Mouse (Mus musculus) stomach, embryonic 14.5 days (tissue): Measurements from ENCODE around the gene Apba2. TPM values are rescaled to one million over a fixed set of nuclear protein-coding genes. Genes with fewer than 3 reads are reported as not detected.

Source experiments
- ATAC-seq: fragments of 200-750 bp; cut with Nextera tagmentation; 2 replicates; pipeline ENCODE4 v1.8.0; 2017; ENCODE audit warnings: low read depth, moderate TSS enrichment; ENCODE audit not compliant: insufficient number of reproducible peaks, insufficient read depth, low FRiP score
- H3K27ac ChIP-seq: fragments of 300-500 bp; sonication (generic); 2 replicates; pipeline ENCODE4 v1.5.1; 2014; ENCODE audit warnings: mild to moderate bottlenecking, low read length, moderate library complexity, mixed read lengths
- H3K27me3 ChIP-seq: fragments of 300-500 bp; sonication (generic); 2 replicates; pipeline ENCODE4 v1.6.1; 2014; ENCODE audit warnings: low read length, control low read depth, mixed read lengths; ENCODE audit not compliant: control insufficient read depth, insufficient read depth
- H3K36me3 ChIP-seq: fragments of 300-500 bp; sonication (generic); 2 replicates; pipeline ENCODE4 v1.6.1; 2014; ENCODE audit warnings: mild to moderate bottlenecking, control low read depth, low read length, moderate library complexity, mixed read lengths; ENCODE audit not compliant: control insufficient read depth, insufficient read depth
- H3K4me1 ChIP-seq: fragments of 300-500 bp; sonication (generic); 2 replicates; pipeline ENCODE4 v1.6.1; 2014; ENCODE audit warnings: low read length, control low read depth, mixed read lengths; ENCODE audit not compliant: control insufficient read depth, insufficient read depth
- H3K4me2 ChIP-seq: fragments of 300-500 bp; sonication (generic); replicated peaks from 2 replicates; pipeline ENCODE4 v1.6.1; 2014; ENCODE audit warnings: low read depth, low read length, control low read depth
- H3K4me3 ChIP-seq: fragments of 300-500 bp; sonication (generic); 2 replicates; pipeline ENCODE4 v1.5.1; 2014; ENCODE audit warnings: low read depth, low read length, control low read depth
- H3K9ac ChIP-seq: fragments of 300-500 bp; sonication (generic); replicated peaks from 2 replicates; pipeline ENCODE4 v1.6.1; 2014; ENCODE audit warnings: low read depth, mild to moderate bottlenecking, control low read depth, low read length, moderate library complexity, mixed read lengths
- H3K9me3 ChIP-seq: fragments of 300-500 bp; sonication (generic); 2 replicates; pipeline ENCODE4 v1.6.1; 2016; ENCODE audit warnings: low read depth, low read length, control low read depth; ENCODE audit not compliant: control insufficient read depth
- WGBS: fragments of 180-500 bp; shearing (Covaris S2); extraction: QIAGEN DNeasy Blood & Tissue Kit; methylation state at CpG from one replicate; pipeline ENCODE4 v1.1.7; 2014; 5-methylcytosine and 5-hydroxymethylcytosine counted together
- polyA plus RNA-seq: library from polyadenylated mRNA; unstranded; fragments of >200 nt; fragmentation: Nextera tagmentation; extraction: Ambion mirVana; gene quantifications from 2 replicates; pipeline ENCODE4 v1.2.1, GENCODE M21; 2014

The Apba2 gene
- polyA plus RNA-seq, 1 experiment from 2014 or later: 7.6 TPM

DNA sequence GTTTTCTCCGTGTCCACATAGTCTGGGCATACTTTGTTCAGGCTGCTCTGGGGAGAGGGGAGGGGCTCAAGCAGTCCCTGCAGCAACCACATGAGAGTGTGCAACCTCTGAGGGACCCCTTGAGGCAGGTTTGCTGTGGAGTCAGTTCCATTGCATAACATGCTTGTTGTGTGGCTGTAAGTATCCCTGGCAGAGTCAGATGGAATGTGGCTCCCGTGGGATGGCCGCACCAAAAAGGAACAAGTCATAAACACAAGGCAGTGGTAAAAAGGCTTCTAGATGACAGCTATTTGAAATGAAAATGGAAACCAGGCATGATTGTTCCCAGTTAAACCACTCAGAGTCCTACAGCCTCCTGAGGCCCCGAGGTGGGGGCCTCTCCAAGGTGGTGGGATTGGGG, 69.4 kb downstream of the Apba2 start:
- Histone ChIP-seq H3K36me3 (no peaks in the 10 kb centered on the region), H3K27me3 (no peaks in the 10 kb centered on the region), H3K9me3 (no peaks in the 10 kb centered on the region), H3K4me2 (no peak overlapping the region), H3K27ac (no peak overlapping the region), H3K9ac (no peak overlapping the region), H3K4me3 (no peak overlapping the region), H3K4me1 (no peaks in the 10 kb centered on the region)
- no peak for ATAC-seq
- 68% methylated on average over 4 of the region's 4 CpGs for WGBS

DNA sequence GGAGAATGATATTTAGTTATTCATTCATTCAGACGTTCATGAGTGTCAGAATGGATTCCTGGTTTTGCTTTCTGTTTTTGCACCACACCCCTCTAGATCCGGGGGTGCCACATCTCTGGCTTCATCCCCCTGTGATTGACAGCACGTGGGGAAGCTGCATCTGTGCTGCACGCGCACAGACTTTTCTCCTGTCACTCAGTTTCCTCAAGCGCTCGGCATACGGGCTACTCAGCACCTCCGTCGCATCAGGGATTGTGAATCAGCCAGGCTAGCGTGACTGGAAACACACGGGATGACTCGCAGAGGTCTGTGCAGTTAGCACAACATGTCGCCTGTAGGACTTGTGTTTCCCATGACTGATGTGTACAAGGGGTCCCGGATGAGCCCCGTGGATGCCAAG, 72.6 kb downstream of the Apba2 start:
- H3K36me3 ChIP-seq: no peaks in the 10 kb centered on the region
- ATAC-seq: no peak
- no peaks in the 10 kb centered on the region for H3K9me3 ChIP-seq
- 83% methylated on average over 16 of the region's 16 CpGs for WGBS
- H3K27ac ChIP-seq: no peak overlapping the region
- H3K9ac ChIP-seq: no peak overlapping the region
- no peak overlapping the region for H3K4me2 ChIP-seq
- no peaks in the 10 kb centered on the region for H3K4me1 ChIP-seq
- no peaks in the 10 kb centered on the region for H3K27me3 ChIP-seq
- H3K4me3 ChIP-seq: no peak overlapping the region

DNA sequence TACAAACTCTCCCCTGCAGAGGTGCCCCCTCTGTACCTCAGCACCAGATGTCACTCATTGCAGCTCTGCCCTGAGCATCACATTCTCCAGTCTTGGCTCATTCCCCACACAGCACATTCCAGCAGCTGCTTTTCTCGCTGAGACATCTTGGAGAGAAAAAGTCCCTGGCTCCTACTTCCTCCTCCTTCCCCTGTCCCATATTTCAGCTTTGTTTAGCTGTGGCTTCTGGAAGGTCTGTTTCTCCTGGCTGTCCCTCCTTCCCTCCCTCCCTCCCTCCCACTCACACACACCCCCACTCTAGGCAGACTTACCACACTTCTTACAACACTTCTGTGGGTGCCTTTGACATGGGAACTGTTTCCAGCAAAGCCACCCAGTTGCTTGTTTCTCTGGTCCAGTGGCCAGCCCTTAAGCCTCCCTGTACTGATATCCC, 75.0 kb downstream of the Apba2 start:
- Histone ChIP-seq H3K9me3 (no peaks in the 10 kb centered on the region), H3K9ac (no peak overlapping the region), H3K4me2 (no peak overlapping the region), H3K4me3 (no peak overlapping the region), H3K36me3 (no peaks in the 10 kb centered on the region), H3K27ac (no peak overlapping the region), H3K27me3 (no peaks in the 10 kb centered on the region), H3K4me1 (no peaks in the 10 kb centered on the region)
- 19% methylated on average over 1 of the region's 1 CpGs for WGBS
- no peak for ATAC-seq

DNA sequence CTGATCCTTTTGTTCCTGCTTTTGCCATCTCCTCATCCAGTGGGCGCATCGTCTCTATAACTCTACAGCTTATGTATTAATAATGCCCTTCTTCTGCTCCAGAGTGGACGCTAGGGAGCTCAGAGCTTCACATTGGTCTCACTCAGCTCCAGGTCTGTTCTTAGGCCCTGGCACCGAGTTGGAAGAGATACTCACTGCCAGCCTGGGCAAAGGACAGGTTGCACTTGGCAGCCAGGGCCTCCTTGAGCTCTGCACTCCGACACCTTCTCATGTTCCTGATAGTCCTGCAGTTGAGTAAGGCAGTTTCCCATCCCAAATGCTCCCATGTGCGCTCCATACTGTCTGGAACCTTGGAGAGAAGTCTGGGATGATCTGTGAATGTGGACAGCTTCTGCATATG, 76.7 kb downstream of the Apba2 start:
- Histone ChIP-seq H3K9me3 (no peaks in the 10 kb centered on the region), H3K27me3 (no peaks in the 10 kb centered on the region), H3K36me3 (no peaks in the 10 kb centered on the region), H3K27ac (no peak overlapping the region), H3K4me1 (no peaks in the 10 kb centered on the region), H3K4me3 (no peak overlapping the region), H3K9ac (no peak overlapping the region), H3K4me2 (no peak overlapping the region)
- ATAC-seq: no peak
- WGBS: 93% methylated on average over 6 of the region's 6 CpGs

DNA sequence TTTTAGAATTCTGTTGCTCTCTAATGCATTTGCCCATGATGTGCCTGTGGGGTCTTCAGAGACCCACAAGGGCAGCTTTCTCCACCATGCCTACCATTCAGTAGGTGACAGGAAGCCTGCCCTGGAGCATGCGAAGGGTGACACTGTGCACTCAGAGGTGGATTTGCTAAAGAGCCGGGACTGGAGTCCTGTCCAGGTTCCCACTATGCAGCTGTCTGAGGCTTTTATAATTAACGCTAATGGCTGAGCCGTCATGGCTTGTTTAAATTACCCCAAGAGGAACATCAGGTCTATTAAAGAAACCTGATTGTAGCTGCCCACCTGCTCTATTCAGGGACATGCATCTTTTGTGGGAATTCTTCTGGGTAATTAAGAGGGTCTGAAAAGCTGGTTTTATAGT, 78.4 kb downstream of the Apba2 start:
- Histone ChIP-seq H3K4me1 (no peaks in the 10 kb centered on the region), H3K9me3 (no peaks in the 10 kb centered on the region), H3K4me2 (no peak overlapping the region), H3K27me3 (no peaks in the 10 kb centered on the region), H3K9ac (no peak overlapping the region), H3K36me3 (no peaks in the 10 kb centered on the region), H3K27ac (no peak overlapping the region), H3K4me3 (no peak overlapping the region)
- no peak for ATAC-seq
- 42% methylated on average over 4 of the region's 4 CpGs for WGBS

DNA sequence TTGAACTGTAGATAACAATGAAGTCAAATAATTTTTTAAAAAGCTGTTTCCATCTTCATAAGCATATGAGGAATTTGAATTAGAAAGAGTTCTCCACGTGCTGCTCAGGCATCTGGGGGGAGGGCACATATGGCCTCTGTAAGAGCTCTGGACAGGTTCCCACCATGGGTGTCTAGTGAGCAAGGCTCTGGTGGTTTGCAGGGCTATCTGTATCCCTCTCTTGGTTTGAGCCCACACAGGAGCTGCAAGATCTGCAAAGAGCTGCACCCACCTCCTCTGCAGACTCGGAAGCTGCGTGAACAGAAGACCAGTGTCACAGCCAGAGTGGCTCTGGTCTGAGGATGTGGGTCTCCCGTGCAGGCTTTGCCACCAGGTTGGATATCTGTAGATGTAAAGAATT, 78.8 kb downstream of the Apba2 start:
- WGBS: 68% methylated on average over 4 of the region's 4 CpGs
- no peak overlapping the region for H3K4me3 ChIP-seq
- no peaks in the 10 kb centered on the region for H3K36me3 ChIP-seq
- no peak overlapping the region for H3K9ac ChIP-seq
- H3K27ac ChIP-seq: no peak overlapping the region
- no peaks in the 10 kb centered on the region for H3K27me3 ChIP-seq
- H3K4me1 ChIP-seq: no peaks in the 10 kb centered on the region
- H3K9me3 ChIP-seq: no peaks in the 10 kb centered on the region
- ATAC-seq: no peak
- no peak overlapping the region for H3K4me2 ChIP-seq

DNA sequence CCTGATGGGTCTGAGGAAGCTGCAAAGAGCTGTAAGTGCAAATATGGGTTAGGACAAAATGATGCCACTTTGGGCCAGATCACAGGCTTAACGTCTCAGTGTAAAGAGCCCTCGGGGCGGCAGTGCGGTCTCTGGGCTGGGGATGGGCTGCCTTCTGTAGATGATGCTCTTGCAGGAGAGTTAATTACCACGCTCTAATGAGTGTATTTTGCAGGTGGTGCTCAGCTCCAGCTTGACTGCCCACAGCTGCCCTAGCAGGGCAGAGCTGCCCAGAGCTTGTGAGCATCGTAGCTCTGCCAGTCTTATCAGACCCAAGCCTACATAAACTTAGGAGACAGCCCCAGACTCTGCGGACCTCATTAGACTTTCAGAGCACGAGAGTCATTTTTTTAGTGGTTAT, 80.9 kb downstream of the Apba2 start:
- no peak overlapping the region for H3K4me2 ChIP-seq
- H3K4me3 ChIP-seq: no peak overlapping the region
- H3K27ac ChIP-seq: no peak overlapping the region
- H3K4me1 ChIP-seq: no peaks in the 10 kb centered on the region
- ATAC-seq: no peak
- H3K9me3 ChIP-seq: no peaks in the 10 kb centered on the region
- H3K27me3 ChIP-seq: no peaks in the 10 kb centered on the region
- H3K36me3 ChIP-seq: no peaks in the 10 kb centered on the region
- H3K9ac ChIP-seq: no peak overlapping the region
- 78% methylated on average over 8 of the region's 8 CpGs for WGBS

DNA sequence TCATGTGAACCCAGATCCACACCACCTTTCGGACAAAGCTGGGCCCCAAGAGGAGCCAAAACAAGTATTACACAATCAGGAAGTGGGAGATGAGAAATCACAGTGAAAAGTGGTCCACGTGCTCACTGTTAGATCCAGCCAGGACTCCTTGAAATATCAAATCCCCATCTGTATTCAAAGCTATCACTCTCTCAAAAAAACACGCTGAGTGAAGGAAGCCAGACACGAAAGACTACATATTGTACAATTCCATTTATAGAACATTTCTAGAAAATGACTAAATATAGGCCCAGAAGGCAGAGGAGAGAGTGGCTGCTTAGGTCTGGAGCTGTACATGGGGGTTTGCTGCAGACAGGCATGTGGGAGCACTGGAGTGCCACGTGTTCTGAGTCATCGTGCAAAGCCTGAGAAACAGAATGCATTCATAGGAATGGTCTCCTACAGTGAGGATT, 82.2 kb downstream of the Apba2 start:
- 68% methylated on average over 6 of the region's 6 CpGs for whole genome bisulfite sequencing
- Histone ChIP-seq H3K4me3 (no peak overlapping the region), H3K4me2 (no peak overlapping the region), H3K27ac (no peak overlapping the region), H3K27me3 (no peaks in the 10 kb centered on the region), H3K4me1 (no peaks in the 10 kb centered on the region), H3K9ac (no peak overlapping the region), H3K9me3 (no peaks in the 10 kb centered on the region), H3K36me3 (no peaks in the 10 kb centered on the region)
- ATAC-seq: no peak

DNA sequence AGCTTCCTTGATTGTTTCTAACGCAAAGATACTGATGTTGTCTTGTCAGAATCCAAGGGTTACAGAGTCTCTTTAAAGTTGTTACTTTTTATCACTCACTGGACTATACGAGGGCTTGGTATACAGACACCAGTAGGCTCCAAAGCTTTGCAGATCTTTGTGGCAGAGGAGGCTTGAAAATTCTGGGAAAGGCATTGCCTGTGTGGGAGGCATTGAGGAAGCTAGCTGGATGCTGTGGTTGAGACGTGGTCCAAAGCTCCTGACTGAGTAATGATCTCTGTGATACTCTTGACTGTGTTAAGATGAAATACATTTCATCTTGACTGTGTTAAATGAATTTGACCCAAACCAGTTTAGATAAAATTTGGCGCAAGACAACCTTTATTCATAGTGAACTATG, 84.6 kb downstream of the Apba2 start:
- Histone ChIP-seq H3K27ac (no peak overlapping the region), H3K36me3 (no peaks in the 10 kb centered on the region), H3K9me3 (no peaks in the 10 kb centered on the region), H3K4me2 (no peak overlapping the region), H3K4me3 (no peak overlapping the region), H3K9ac (no peak overlapping the region), H3K27me3 (no peaks in the 10 kb centered on the region), H3K4me1 (no peaks in the 10 kb centered on the region)
- WGBS: 79% methylated on average over 4 of the region's 4 CpGs
- ATAC-seq: no peak
